Mouse (Mus musculus) limb, embryonic 11.5 days (tissue): Measurements from ENCODE around the gene Slco2b1. TPM values are rescaled to one million over a fixed set of nuclear protein-coding genes. Genes with fewer than 3 reads are reported as not detected.
"Not testable (repeated sequence)": the region's sequence is repeated elsewhere in the genome, so short reads cannot be mapped to it uniquely, and the experiment has no call there.

ENCODE experiments used
- ATAC-seq: fragments of 200-750 bp; cut with Nextera tagmentation; 2 replicates; pipeline ENCODE4 v1.8.0; 2017; ENCODE audit warnings: low read depth; ENCODE audit not compliant: insufficient number of reproducible peaks, low FRiP score, low TSS enrichment
- DNase-seq: peaks from one replicate; pipeline ENCODE4 v3.0.0-alpha.2; 2015; ENCODE audit warnings: low spot score
- H3K27ac ChIP-seq: fragments of 300-500 bp; sonication (generic); replicated peaks from 2 replicates; pipeline ENCODE4 v1.5.1; 2014; ENCODE audit warnings: low read depth, mild to moderate bottlenecking, low read length
- H3K27me3 ChIP-seq: fragments of 300-500 bp; sonication (generic); 2 replicates; pipeline ENCODE4 v1.6.1; 2014; ENCODE audit warnings: mild to moderate bottlenecking, low read length, mixed read lengths; ENCODE audit not compliant: control insufficient read depth, insufficient read depth
- H3K36me3 ChIP-seq: fragments of 300-500 bp; sonication (generic); 2 replicates; pipeline ENCODE4 v1.6.1; 2014; ENCODE audit warnings: mild to moderate bottlenecking, low read length, moderate library complexity, mixed read lengths; ENCODE audit not compliant: control insufficient read depth, insufficient read depth
- H3K4me1 ChIP-seq: fragments of 300-500 bp; sonication (generic); 2 replicates; pipeline ENCODE4 v1.6.1; 2014; ENCODE audit warnings: low read length, mixed read lengths; ENCODE audit not compliant: control insufficient read depth, insufficient read depth
- H3K4me2 ChIP-seq: fragments of 300-500 bp; sonication (generic); 2 replicates; pipeline ENCODE4 v1.6.1; 2014; ENCODE audit warnings: low read depth, mild to moderate bottlenecking, moderate library complexity; ENCODE audit not compliant: severe bottlenecking
- H3K4me3 ChIP-seq: fragments of 300-500 bp; sonication (generic); 2 replicates; pipeline ENCODE4 v1.5.1; 2014; ENCODE audit warnings: low read depth, low read length
- H3K9ac ChIP-seq: fragments of 300-500 bp; sonication (generic); 2 replicates; pipeline ENCODE4 v1.6.1; 2014; ENCODE audit warnings: mild to moderate bottlenecking, low read length
- H3K9me3 ChIP-seq: fragments of 300-500 bp; sonication (generic); 2 replicates; pipeline ENCODE4 v1.6.1; 2016; ENCODE audit warnings: low read length; ENCODE audit not compliant: control insufficient read depth
- WGBS: fragments of 180-500 bp; shearing (Covaris S2); extraction: QIAGEN DNeasy Blood & Tissue Kit; methylation state at CpG from one replicate; pipeline ENCODE4 v1.1.7; 2014; 5-methylcytosine and 5-hydroxymethylcytosine counted together
- polyA plus RNA-seq: library from polyadenylated mRNA; unstranded; fragments of >200 nt; fragmentation: Nextera tagmentation; extraction: Ambion mirVana; gene quantifications from 2 replicates; pipeline ENCODE4 v1.2.1, GENCODE M21; 2014

Slco2b1 gene
- 0.72 and 0.79 TPM in 2 replicates for polyA plus RNA-seq

DNA sequence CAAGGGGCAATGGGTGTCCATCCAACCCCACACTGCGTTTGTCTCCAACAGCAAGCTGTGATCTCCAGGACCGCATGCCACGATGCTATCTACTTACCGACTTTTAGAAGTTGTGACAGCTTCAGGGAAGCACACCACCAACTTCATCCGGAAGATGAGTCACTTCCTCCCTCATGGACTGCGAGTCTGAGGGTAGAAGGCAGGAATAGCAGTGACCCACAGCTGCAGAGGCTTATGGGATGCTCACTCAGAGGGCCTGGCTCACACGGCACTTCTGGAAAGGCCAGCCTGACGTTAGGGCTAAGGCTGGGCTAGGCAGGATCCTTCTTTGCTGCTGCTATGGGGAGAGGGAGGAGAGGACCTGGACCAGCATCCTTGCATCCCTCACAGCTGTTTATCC, at the start of gene Slco2b1:
TSS of gene Slco2b1 (minus strand) at position 175 of the 400 bp plus-strand sequence.
- Histone ChIP-seq H3K4me2 (no peak within 1 kb of the TSS), H3K4me1 (peaks cover 6% of the 10 kb centered on the region), H3K27ac (no peak within 1 kb of the TSS), H3K27me3 (no peaks in the 10 kb centered on the region), H3K9ac (no peak within 1 kb of the TSS), H3K9me3 (no peaks in the 10 kb centered on the region), H3K36me3 (no peaks in the 10 kb centered on the region), H3K4me3 (no peak within 1 kb of the TSS)
- no peak for DNase-seq
- WGBS: 82% methylated on average over 8 of the region's 8 CpGs
- ATAC-seq: no peak

GRCm38 (mm10) chr7:99739276-99739675, 28.1 kb upstream of the Slco2b1 start:
- no peaks in the 10 kb centered on the region for H3K36me3 ChIP-seq
- H3K4me3 ChIP-seq: no peak overlapping the region
- 80% methylated on average over 9 of the region's 9 CpGs for WGBS
- no peak overlapping the region for H3K4me2 ChIP-seq
- no peak overlapping the region for H3K27ac ChIP-seq
- no peak overlapping the region for H3K9ac ChIP-seq
- ATAC-seq (no peak), DNase-seq (no peak)
- H3K27me3 ChIP-seq: no peaks in the 10 kb centered on the region
- no peaks in the 10 kb centered on the region for H3K9me3 ChIP-seq
- no peaks in the 10 kb centered on the region for H3K4me1 ChIP-seq

- H3K9me3 ChIP-seq, H3K36me3 ChIP-seq, ATAC-seq, H3K4me3 ChIP-seq, H3K9ac ChIP-seq, H3K4me2 ChIP-seq, H3K27ac ChIP-seq, DNase-seq, H3K4me1 ChIP-seq, H3K27me3 ChIP-seq: not testable (repeated sequence)
- 87% methylated on average over 9 of the region's 9 CpGs for WGBS
These were observed 24.4 kb upstream of the Slco2b1 start for GRCm38 (mm10) chr7:99735491-99735890.

DNA sequence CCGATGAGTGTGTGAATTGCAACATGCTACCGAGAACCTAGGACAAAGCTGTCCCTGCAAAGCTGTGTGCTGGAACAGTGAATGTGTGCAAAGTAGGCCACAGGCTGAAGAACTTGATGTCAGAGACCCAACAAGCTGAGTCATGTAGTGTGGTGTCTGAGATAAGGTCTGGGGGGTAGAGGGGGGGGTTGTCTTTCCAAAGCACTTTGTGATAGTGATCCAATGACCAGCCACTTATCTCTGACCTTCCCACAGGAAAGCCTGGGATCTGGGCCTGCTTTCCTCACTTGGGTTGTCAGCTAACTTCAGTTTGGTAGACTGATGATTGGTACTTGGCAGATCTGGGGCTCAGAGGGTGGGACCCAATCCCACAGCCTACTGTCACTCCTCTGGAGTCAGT, 23.5 kb upstream of the Slco2b1 start:
- Histone ChIP-seq H3K4me1 (no peaks in the 10 kb centered on the region), H3K27me3 (no peaks in the 10 kb centered on the region), H3K4me3 (no peak overlapping the region), H3K27ac (no peak overlapping the region), H3K36me3 (no peaks in the 10 kb centered on the region), H3K4me2 (no peak overlapping the region), H3K9me3 (no peaks in the 10 kb centered on the region), H3K9ac (no peak overlapping the region)
- 83% methylated on average over 2 of the region's 2 CpGs for WGBS
- ATAC-seq (no peak), DNase-seq (no peak)

DNA sequence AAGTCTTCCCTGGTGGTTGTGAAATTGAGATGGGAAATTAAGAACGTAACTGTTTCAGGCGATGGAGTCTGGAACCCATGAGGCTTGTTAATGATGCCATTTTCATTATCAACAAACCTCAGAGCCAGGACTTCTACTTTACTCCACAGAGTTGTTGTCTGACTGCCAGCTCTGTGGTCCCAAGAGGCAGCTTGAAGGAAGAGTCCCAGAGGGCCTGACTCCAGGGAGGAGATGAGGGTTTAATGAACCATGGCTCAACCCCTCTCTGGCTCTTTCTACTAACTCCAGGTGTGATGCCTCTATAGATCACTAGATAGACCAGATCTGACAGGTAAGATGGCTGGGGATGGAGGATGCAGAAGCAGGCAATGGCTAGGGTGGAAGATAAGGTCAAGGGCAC, 18.8 kb upstream of the Slco2b1 start, which contains the start of gene Olfr520:
TSS of gene Olfr520 (plus strand) at position 301 of the 400 bp plus-strand sequence.
- Histone ChIP-seq H3K4me3 (no peak within 1 kb of the TSS), H3K9me3 (no peaks in the 10 kb centered on the region), H3K27ac (no peak within 1 kb of the TSS), H3K4me2 (no peak within 1 kb of the TSS), H3K9ac (no peak within 1 kb of the TSS), H3K36me3 (no peaks in the 10 kb centered on the region), H3K4me1 (no peaks in the 10 kb centered on the region), H3K27me3 (no peaks in the 10 kb centered on the region)
- DNase-seq (no peak), ATAC-seq (no peak)
- 95% methylated on average over 2 of the region's 2 CpGs for WGBS

- no peak for ATAC-seq
- WGBS: 86% methylated on average over 2 of the region's 2 CpGs
- no peak overlapping the region for H3K27ac ChIP-seq
These were observed 5.4 kb upstream of the Slco2b1 start for GRCm38 (mm10) chr7:99716536-99716935.

DNA sequence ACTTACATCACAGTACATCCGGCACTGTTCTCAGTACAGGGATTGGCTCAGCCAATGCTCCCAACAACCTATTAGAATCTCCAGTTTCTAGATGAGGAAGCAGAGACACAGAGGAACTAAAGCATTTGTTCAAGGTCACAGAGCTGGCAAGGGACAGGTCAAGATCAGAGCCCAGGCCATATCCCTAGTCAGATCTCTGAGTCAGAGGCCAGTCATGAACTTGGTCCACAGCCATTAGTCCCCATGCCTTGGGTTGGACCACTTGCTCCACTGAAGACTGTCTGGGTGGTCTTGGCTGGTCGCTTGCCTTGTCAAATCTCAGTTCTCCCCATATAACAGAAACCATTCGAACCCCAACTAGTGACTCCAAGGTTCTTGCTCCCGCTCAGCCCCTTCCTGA, 1.3 kb upstream of the Slco2b1 start:
- Histone ChIP-seq H3K4me3 (no peak overlapping the region), H3K4me1 (no peaks in the 10 kb centered on the region; the same call in 1 of the 2 replicates), H3K9me3 (no peaks in the 10 kb centered on the region), H3K27me3 (no peaks in the 10 kb centered on the region), H3K27ac (no peak overlapping the region), H3K9ac (no peak overlapping the region), H3K4me2 (no peak overlapping the region), H3K36me3 (no peaks in the 10 kb centered on the region)
- no peak for ATAC-seq
- DNase-seq: no peak
- 91% methylated on average over 4 of the region's 4 CpGs for WGBS

More at GRCm38 (mm10) chr7:99716536-99716935, 5.4 kb upstream of the Slco2b1 start:
- H3K9ac ChIP-seq: no peak overlapping the region
- DNase-seq: no peak
- H3K4me2 ChIP-seq: no peak overlapping the region
- H3K4me3 ChIP-seq: no peak overlapping the region
- no peaks in the 10 kb centered on the region for H3K4me1 ChIP-seq
- H3K27me3 ChIP-seq: no peaks in the 10 kb centered on the region
- H3K36me3 ChIP-seq: no peaks in the 10 kb centered on the region
- H3K9me3 ChIP-seq: no peaks in the 10 kb centered on the region

GRCm38 (mm10) chr7:99710476-99710875, 664 bp downstream of the Slco2b1 start:
- no peak overlapping the region for H3K27ac ChIP-seq
- peaks cover 6% of the 10 kb centered on the region for H3K4me1 ChIP-seq
- no peak overlapping the region for H3K4me3 ChIP-seq
- 22% methylated on average over 1 of the region's 1 CpGs for WGBS
- H3K9ac ChIP-seq: no peak overlapping the region
- H3K4me2 ChIP-seq: no peak overlapping the region
- no peaks in the 10 kb centered on the region for H3K36me3 ChIP-seq
- ATAC-seq (no peak), DNase-seq (peak; percentile 76)
- H3K9me3 ChIP-seq: no peaks in the 10 kb centered on the region
- H3K27me3 ChIP-seq: no peaks in the 10 kb centered on the region

DNA sequence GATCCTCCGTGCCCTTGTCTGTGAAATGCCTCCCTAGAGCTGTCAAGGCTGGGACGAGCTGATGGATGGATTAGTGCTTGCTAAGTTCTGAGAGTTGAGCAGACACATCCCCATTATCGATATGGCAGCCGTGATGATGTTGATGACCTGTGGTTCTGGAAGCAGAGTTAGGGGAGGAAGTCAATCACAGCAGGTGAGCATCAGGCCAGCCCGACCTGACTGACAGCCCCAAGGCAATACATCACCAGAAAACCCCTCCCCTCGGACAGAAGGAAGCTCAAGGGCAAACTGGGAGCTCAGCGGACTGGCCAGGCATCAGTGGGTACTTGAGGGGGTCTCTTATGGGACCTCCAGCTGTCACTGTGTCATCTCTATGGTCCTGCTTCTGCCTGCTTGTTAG, 1.1 kb downstream of the Slco2b1 start:
- H3K4me2 ChIP-seq: no peak overlapping the region
- no peak overlapping the region for H3K4me3 ChIP-seq
- 47% methylated on average over 7 of the region's 7 CpGs for WGBS
- no peak overlapping the region for H3K27ac ChIP-seq
- no peaks in the 10 kb centered on the region for H3K9me3 ChIP-seq
- H3K9ac ChIP-seq: no peak overlapping the region
- no peak for ATAC-seq
- no peaks in the 10 kb centered on the region for H3K36me3 ChIP-seq
- no peak for DNase-seq
- no peaks in the 10 kb centered on the region for H3K27me3 ChIP-seq
- H3K4me1 ChIP-seq: peaks cover 6% of the 10 kb centered on the region
